Mouse (Mus musculus): ENCODE data around the gene BC051019. TPM values are rescaled to one million over a fixed set of nuclear protein-coding genes. Genes with fewer than 3 reads are reported as not detected.

Gene BC051019
- polyA plus RNA-seq, 1 experiment from 2014 or later, result not detected

DNA sequence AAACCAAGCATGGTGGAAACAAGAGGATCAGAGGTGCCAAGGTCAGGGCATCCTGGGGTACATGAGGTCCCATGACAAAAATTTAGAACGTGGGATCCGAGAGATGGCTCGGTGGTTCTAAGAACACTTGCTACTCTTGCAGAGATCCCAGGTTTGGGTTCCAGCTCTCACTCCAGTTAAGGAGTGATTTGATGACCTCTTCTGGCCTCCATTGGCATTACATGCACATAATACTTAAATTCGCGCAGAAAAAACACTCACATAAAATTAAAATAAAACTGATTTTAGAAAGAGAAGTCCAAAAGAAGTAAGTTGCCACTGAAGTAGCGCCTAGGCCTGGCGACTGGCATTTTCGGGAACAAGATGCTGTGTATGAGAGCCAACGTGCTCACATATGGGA, 4.4 kb downstream of the BC051019 start:
- WGBS, result 66% methylated on average over 9 of the region's 9 CpGs

DNA sequence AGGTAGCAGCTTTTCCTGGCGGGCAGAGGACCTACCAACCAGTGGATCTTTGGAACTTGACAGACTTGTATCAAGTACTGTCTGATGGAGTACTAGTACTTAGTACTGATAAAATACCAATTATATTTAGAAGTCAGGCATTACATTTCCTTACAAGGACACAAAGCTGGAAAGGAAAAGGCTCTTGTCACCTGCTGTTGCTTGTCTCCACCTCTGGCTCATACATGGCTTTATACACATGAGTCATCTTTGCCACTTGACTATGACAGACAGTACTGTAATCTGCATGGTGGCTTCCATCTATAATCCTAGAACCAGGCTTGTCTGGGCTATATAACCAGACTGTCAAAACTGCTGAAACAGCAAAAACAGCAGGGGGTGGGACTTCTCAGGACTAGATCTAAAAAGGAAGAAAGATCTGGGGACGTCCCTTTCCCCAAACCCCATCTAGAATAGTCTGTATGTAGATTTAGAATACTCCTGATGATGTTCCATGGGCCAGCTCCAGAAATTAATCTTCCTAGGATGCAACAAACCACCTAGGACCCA, 10.1 kb downstream of the BC051019 start:
- 89% methylated on average over 2 of the region's 2 CpGs for WGBS
- Histone ChIP-seq H3K4me2 (no peak overlapping the region), H3K4me1 (ENCODE audit: control insufficient read depth, insufficient read depth, low read length) (no peaks in the 10 kb centered on the region), H3K4me3 (ENCODE audit: low read depth, low read length) (no peak overlapping the region), H3K9me3 (ENCODE audit: control insufficient read depth, low read length) (no peaks in the 10 kb centered on the region), H3K27me3 (ENCODE audit: control insufficient read depth, insufficient read depth, low read length) (no peaks in the 10 kb centered on the region), H3K9ac (ENCODE audit: low read length) (no peak overlapping the region), H3K36me3 (ENCODE audit: control insufficient read depth, insufficient read depth, low read length) (0 out of 2 replicates have a peak, but pooled peaks cover 2% of the 10 kb centered on the region), H3K27ac (ENCODE audit: low read depth, low read length) (no peak overlapping the region)
- DNase-seq (ENCODE audit: low spot score, missing footprints) (no peak), ATAC-seq (ENCODE audit: low FRiP score) (no peak)

More for the DNA sequence above, 4.4 kb downstream of the BC051019 start:
- H3K9me3 ChIP-seq (ENCODE audit: control insufficient read depth, low read length), result no peaks in the 10 kb centered on the region; the same call in 1 of the 2 replicates
- peak; percentile 89 for DNase-seq (ENCODE audit: low spot score, missing footprints)
- H3K9ac ChIP-seq (ENCODE audit: low read length), result no peak overlapping the region
- H3K4me1 ChIP-seq (ENCODE audit: control insufficient read depth, insufficient read depth, low read length), result no peaks in the 10 kb centered on the region
- ATAC-seq (ENCODE audit: low FRiP score), result no peak
- no peak overlapping the region for H3K27ac ChIP-seq (ENCODE audit: low read depth, low read length)
- no peak overlapping the region for H3K4me2 ChIP-seq
- no peaks in the 10 kb centered on the region for H3K36me3 ChIP-seq (ENCODE audit: control insufficient read depth, insufficient read depth, low read length)
- no peak overlapping the region for H3K4me3 ChIP-seq (ENCODE audit: low read depth, low read length)
- H3K27me3 ChIP-seq (ENCODE audit: control insufficient read depth, insufficient read depth, low read length), result no peaks in the 10 kb centered on the region

DNA sequence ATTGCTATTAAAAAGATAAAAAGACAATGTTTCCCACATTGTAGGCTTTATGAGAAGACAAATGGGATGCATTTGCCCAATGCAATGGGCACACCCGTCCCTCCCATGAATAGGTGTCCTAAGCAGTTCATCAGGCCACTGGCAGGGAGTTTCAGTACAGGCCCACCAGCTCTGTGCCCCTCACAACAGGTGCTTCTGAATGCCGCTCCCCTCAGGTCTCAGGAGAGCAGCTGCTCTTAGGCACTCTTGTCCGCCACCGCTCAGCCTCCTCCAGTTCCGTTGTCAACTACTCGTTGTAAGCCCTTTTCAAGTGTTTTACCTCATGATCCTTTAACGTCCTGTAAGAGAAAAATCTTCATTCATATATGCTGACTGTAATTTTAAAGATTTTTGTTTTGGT, 11.5 kb downstream of the BC051019 start:
- Histone ChIP-seq H3K4me1 (ENCODE audit: control insufficient read depth, insufficient read depth, low read length) (no peaks in the 10 kb centered on the region), H3K27me3 (ENCODE audit: control insufficient read depth, insufficient read depth, low read length) (no peaks in the 10 kb centered on the region), H3K9me3 (ENCODE audit: control insufficient read depth, low read length) (no peaks in the 10 kb centered on the region), H3K4me3 (ENCODE audit: low read depth, low read length) (no peak overlapping the region), H3K4me2 (no peak overlapping the region), H3K36me3 (ENCODE audit: control insufficient read depth, insufficient read depth, low read length) (0 out of 2 replicates have a peak, but pooled peaks cover 2% of the 10 kb centered on the region), H3K9ac (ENCODE audit: low read length) (no peak overlapping the region), H3K27ac (ENCODE audit: low read depth, low read length) (no peak overlapping the region)
- WGBS, result 93% methylated on average over 7 of the region's 7 CpGs
- no peak for ATAC-seq (ENCODE audit: low FRiP score)
- DNase-seq (ENCODE audit: low spot score, missing footprints), result no peak

DNA sequence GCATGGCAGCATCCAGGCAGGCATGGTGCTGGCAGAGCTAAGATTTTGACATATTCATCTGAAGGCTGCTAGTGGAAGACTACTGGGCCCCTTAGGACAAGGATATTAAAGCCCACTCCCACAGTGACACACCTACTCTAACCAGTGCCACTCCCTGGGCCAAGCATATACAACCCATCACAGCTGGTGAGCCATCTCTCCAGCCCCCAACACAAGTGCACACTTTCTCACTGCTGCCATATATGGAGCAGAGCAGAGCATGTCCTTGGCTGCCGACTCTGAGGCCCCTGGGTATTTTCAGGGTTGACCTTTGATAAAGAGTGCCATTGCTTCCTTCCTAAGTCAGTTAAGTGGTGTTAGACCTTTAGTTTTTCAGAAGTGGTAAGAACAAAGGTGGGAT, 13.6 kb downstream of the BC051019 start:
- Histone ChIP-seq H3K4me2 (no peak overlapping the region), H3K36me3 (ENCODE audit: control insufficient read depth, insufficient read depth, low read length) (0 out of 2 replicates have a peak, but pooled peaks cover 2% of the 10 kb centered on the region), H3K27me3 (ENCODE audit: control insufficient read depth, insufficient read depth, low read length) (no peaks in the 10 kb centered on the region), H3K4me1 (ENCODE audit: control insufficient read depth, insufficient read depth, low read length) (no peaks in the 10 kb centered on the region), H3K9me3 (ENCODE audit: control insufficient read depth, low read length) (no peaks in the 10 kb centered on the region), H3K9ac (ENCODE audit: low read length) (no peak overlapping the region), H3K4me3 (ENCODE audit: low read depth, low read length) (no peak overlapping the region), H3K27ac (ENCODE audit: low read depth, low read length) (no peak overlapping the region)
- WGBS, result 70% methylated on average over 1 of the region's 1 CpGs
- DNase-seq (ENCODE audit: low spot score, missing footprints) (peak; percentile 19), ATAC-seq (ENCODE audit: low FRiP score) (no peak)

DNA sequence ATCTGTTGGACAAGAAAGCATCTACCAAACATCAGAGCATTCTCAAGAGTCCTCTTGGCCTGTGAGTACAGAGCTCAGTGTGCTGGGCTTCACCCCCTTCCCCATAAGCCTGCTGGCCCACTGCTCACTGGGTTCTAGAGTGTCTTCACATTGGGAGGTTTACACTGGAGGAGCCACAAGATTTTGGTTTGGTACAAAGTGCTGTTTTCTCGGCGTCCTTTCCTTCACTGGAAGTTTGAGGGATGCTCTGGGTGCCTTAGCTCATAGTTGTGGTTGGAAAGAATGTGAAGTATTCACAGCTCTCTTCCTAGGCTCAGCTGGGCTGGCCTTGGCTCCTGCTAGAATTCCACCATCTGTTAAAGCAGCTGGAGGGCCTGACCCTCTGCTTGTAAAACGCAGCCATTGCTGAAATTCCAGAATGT, 14.7 kb downstream of the BC051019 start:
- DNase-seq (ENCODE audit: low spot score, missing footprints), result no peak
- no peaks in the 10 kb centered on the region for H3K9me3 ChIP-seq (ENCODE audit: control insufficient read depth, low read length)

DNA sequence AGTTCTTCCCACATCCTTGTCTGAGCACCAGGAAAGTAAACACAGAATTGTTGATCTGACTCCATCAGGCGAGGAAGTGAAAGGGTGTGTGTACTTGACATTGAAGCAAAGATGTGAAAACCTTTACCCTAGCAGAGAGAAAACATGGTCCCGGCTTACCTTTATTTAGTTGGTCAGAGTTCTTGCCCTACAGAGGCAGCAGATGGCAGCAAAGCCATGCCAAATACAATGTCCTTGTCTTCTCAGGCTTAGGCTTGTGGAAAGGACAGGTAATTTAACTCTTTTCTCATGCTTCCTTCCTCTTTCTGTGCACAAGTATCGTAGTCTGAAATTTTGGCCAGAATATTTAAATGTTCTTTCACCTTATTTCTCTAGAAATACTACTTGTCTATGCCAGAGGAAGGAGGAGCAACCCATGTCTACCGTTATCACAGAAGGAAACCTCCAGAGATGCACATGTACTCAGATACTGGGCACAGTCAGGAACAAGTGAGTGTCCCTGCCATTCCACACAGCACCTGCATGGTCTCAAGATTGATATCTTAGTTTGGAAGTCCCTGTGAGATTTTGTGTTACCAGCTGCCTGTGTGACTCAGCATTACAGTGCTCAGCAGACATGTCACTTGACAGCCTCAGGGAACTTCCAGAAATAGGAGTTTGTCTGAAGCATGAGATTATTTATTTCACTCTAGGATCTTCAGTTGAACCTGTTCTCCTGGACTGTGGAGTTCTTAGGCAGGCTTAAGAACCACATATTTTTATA, 16.4 kb downstream of the BC051019 start:
- Histone ChIP-seq H3K9ac (ENCODE audit: low read length) (no peak overlapping the region), H3K4me1 (ENCODE audit: control insufficient read depth, insufficient read depth, low read length) (peaks cover 3% of the 10 kb centered on the region; the same call in 1 of the 2 replicates), H3K27ac (ENCODE audit: low read depth, low read length) (no peak overlapping the region), H3K36me3 (ENCODE audit: control insufficient read depth, insufficient read depth, low read length) (0 out of 2 replicates have a peak, but pooled peaks cover 2% of the 10 kb centered on the region), H3K27me3 (ENCODE audit: control insufficient read depth, insufficient read depth, low read length) (peaks cover 8% of the 10 kb centered on the region), H3K4me3 (ENCODE audit: low read depth, low read length) (no peak overlapping the region), H3K9me3 (ENCODE audit: control insufficient read depth, low read length) (no peaks in the 10 kb centered on the region), H3K4me2 (no peak overlapping the region)
- ATAC-seq (ENCODE audit: low FRiP score) (no peak), DNase-seq (ENCODE audit: low spot score, missing footprints) (peak; percentile 39)
- whole genome bisulfite sequencing, result 64% methylated on average over 4 of the region's 4 CpGs

More for the DNA sequence above, 14.7 kb downstream of the BC051019 start:
- WGBS, result 73% methylated on average over 3 of the region's 3 CpGs
- no peak overlapping the region for H3K27ac ChIP-seq (ENCODE audit: low read depth, low read length)
- H3K36me3 ChIP-seq (ENCODE audit: control insufficient read depth, insufficient read depth, low read length), result 0 out of 2 replicates have a peak, but pooled peaks cover 2% of the 10 kb centered on the region
- H3K4me3 ChIP-seq (ENCODE audit: low read depth, low read length), result no peak overlapping the region
- no peak overlapping the region for H3K4me2 ChIP-seq
- H3K4me1 ChIP-seq (ENCODE audit: control insufficient read depth, insufficient read depth, low read length), result peaks cover 3% of the 10 kb centered on the region; the same call in 1 of the 2 replicates
- H3K9ac ChIP-seq (ENCODE audit: low read length), result no peak overlapping the region
- H3K27me3 ChIP-seq (ENCODE audit: control insufficient read depth, insufficient read depth, low read length), result no peaks in the 10 kb centered on the region
- no peak for ATAC-seq (ENCODE audit: low FRiP score)

GRCm38 (mm10) chr7:109704461-109704860, 19.2 kb downstream of the BC051019 start:
- 0 out of 2 replicates have a peak, but pooled peaks cover 2% of the 10 kb centered on the region for H3K36me3 ChIP-seq (ENCODE audit: control insufficient read depth, insufficient read depth, low read length)
- 63% methylated on average over 3 of the region's 3 CpGs for WGBS
- H3K4me2 ChIP-seq, result peak overlapping the region; percentile 74
- DNase-seq (ENCODE audit: low spot score, missing footprints), result no peak
- no peak for ATAC-seq (ENCODE audit: low FRiP score)
- peak overlapping the region; percentile 67 for H3K4me3 ChIP-seq (ENCODE audit: low read depth, low read length)
- H3K27ac ChIP-seq (ENCODE audit: low read depth, low read length), result no peak overlapping the region
- no peaks in the 10 kb centered on the region for H3K9me3 ChIP-seq (ENCODE audit: control insufficient read depth, low read length)
- peaks cover 8% of the 10 kb centered on the region for H3K27me3 ChIP-seq (ENCODE audit: control insufficient read depth, insufficient read depth, low read length)
- peaks cover 3% of the 10 kb centered on the region; the same call in 1 of the 2 replicates for H3K4me1 ChIP-seq (ENCODE audit: control insufficient read depth, insufficient read depth, low read length)
- H3K9ac ChIP-seq (ENCODE audit: low read length), result peak overlapping the region; percentile 82; the same call in 1 of the 2 replicates

DNA sequence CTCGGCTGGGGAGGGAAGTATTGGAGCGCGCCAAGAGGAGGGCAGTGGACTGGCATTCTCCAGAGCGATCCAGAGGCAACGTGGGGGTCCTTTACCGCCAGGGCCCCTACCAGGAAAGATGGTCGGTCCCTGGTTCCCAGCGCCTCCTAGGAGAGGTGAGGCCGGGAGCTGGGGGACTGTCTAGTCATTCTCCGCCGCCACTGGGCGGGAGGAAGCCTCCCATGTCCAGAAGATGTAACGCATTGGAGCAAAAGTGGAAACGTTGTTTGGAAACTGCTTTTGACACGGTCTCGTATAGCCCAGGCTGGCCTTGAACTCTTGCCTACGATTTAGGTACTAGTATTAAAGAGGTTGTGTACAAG, 19.7 kb downstream of the BC051019 start:
- WGBS, result 2% methylated on average over 17 of the region's 17 CpGs
- no peak for DNase-seq (ENCODE audit: low spot score, missing footprints)
- no peak for ATAC-seq (ENCODE audit: low FRiP score)

More for the DNA sequence above, 19.7 kb downstream of the BC051019 start:
- peak overlapping the region; percentile 74 for H3K4me2 ChIP-seq
- peak overlapping the region; percentile 67 for H3K4me3 ChIP-seq (ENCODE audit: low read depth, low read length)
- 0 out of 2 replicates have a peak, but pooled peaks cover 1% of the 10 kb centered on the region for H3K36me3 ChIP-seq (ENCODE audit: control insufficient read depth, insufficient read depth, low read length)
- peak overlapping the region; percentile 54 for H3K27ac ChIP-seq (ENCODE audit: low read depth, low read length)
- H3K27me3 ChIP-seq (ENCODE audit: control insufficient read depth, insufficient read depth, low read length), result peaks cover 8% of the 10 kb centered on the region
- H3K9me3 ChIP-seq (ENCODE audit: control insufficient read depth, low read length), result no peaks in the 10 kb centered on the region
- peaks cover 3% of the 10 kb centered on the region; the same call in 1 of the 2 replicates for H3K4me1 ChIP-seq (ENCODE audit: control insufficient read depth, insufficient read depth, low read length)
- peak overlapping the region; percentile 82 for H3K9ac ChIP-seq (ENCODE audit: low read length)
